Mouse (Mus musculus) liver, postnatal 0 days (tissue): Measurements from ENCODE around the gene Esm1.

Source experiments
- CTCF ChIP-seq: sonication (generic); IDR thresholded peaks from 2 replicates; pipeline ENCODE4 v1.5.1; 2016; ENCODE audit warnings: antibody characterized with exemption, low read depth
- EP300 ChIP-seq: IDR thresholded peaks from 2 replicates; pipeline ENCODE4 v1.6.1; 2016; ENCODE audit warnings: antibody characterized with exemption, low read depth, mild to moderate bottlenecking

GRCm38 (mm10) chr13:113265257-113265656 lies 55.8 kb downstream of the Esm1 start:
- TF ChIP-seq CTCF: peak; percentile 63
- no peak for TF ChIP-seq EP300
